Mouse (Mus musculus) heart, postnatal 0 days (tissue): ENCODE data around the gene Olfr70.

Experiments used
- CTCF ChIP-seq: IDR thresholded peaks from 2 replicates; pipeline ENCODE4 v1.5.1; 2016; ENCODE audit warnings: antibody characterized with exemption, control low read depth, low read depth
- EP300 ChIP-seq: IDR thresholded peaks from 2 replicates; pipeline ENCODE4 v1.6.1; 2016; ENCODE audit warnings: antibody characterized with exemption, low read depth

DNA sequence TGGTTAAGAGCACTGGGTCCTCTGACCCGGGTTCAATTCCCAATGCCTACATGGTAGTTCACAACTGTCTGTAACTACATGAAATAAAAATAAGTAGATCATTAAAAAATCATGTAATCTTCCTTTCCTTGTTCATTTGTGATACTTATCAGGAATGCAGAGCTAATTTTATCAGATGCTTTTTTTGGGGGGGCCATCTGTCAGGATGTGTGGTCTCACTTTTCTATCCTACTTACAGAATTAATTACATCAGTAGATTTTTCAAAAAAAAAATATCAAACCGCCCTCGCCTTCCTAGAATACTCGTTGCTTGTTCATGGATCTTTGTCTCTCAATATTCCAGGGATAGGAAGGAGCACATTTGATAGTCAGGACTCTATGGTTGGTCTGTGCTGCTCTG, 21.6 kb upstream of the Olfr70 start:
- TF ChIP-seq CTCF = no peak
- no peak for TF ChIP-seq EP300
